Mouse (Mus musculus) MEL (cell line): ENCODE data around the gene Als2.

Experiments
- CHD2 ChIP-seq: IDR thresholded peaks from 2 replicates; pipeline ENCODE4 v1.6.1; 2011; ENCODE audit warnings: low read length, improper control_type of control experiment
- CTCF ChIP-seq, 3 experiments: IDR thresholded peaks in 2 of 3; conservative IDR thresholded peaks in 1 of 3; 2 replicates each; pipeline ENCODE4 v1.5.1; 2011 to 2012; ENCODE audit warnings: low read length in 3 of 3, low read depth in 2 of 3, mild to moderate bottlenecking in 2 of 3, improper control_type of control experiment in 1 of 3, inconsistent platforms in 1 of 3, mixed read lengths in 1 of 3, moderate library complexity in 1 of 3; ENCODE audit not compliant: control insufficient read depth in 1 of 3, insufficient read depth in 1 of 3, poor library complexity in 1 of 3, severe bottlenecking in 1 of 3
- GABPA ChIP-seq: IDR thresholded peaks from 2 replicates; pipeline ENCODE4 v1.6.1; 2012; ENCODE audit warnings: low read depth, mild to moderate bottlenecking, inconsistent platforms, low read length, improper control_type of control experiment, moderate library complexity
- POLR2A ChIP-seq, 2 experiments: IDR thresholded peaks; 2 replicates each; pipeline ENCODE4 v1.6.1; 2011 to 2012; ENCODE audit warnings: low read length in 2 of 2, mild to moderate bottlenecking in 2 of 2, control low read depth in 1 of 2, improper control_type of control experiment in 1 of 2, low read depth in 1 of 2, moderate library complexity in 1 of 2; ENCODE audit not compliant: control insufficient read depth in 1 of 2, insufficient read depth in 1 of 2, poor library complexity in 1 of 2
- ZNF384 ChIP-seq: IDR thresholded peaks from 2 replicates; pipeline ENCODE4 v1.6.1; 2012; ENCODE audit warnings: low read depth, mild to moderate bottlenecking, inconsistent platforms, low read length, improper control_type of control experiment

DNA sequence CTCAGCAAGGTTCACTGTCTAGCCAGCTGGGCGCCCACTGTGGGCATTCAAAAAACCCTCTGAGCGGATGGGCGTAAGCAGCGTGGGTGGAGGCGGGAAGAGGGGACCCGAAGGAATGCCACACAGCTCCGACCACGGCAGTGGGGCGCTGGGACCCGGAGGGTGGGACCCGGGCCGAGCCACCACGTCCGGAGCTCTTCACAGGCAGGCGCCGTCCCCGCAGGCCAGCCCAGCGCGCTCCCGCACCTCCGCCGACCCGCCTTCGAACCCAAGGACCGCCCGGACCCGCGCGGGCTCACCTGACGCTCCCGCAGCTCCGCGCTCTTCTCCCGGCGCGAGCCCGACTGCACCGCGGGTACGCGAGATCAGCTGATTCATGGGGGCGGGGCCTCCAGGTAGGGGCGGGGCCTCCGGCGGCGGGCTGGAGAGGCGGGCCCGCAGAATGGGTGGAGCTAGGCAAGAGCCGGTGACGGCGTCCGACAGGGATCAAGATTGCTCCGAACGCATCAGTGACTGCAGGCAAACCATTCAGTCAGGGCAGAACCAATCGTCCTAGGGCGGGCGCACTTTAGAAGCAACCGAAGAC lies at the start of gene Als2:
- TF ChIP-seq CTCF (IDR thresholded peaks at IDR 0.05 in 2 of 3, conservative IDR thresholded peaks at IDR 0.05 in 1 of 3; ENCODE audit: control insufficient read depth in 1 of 3, insufficient read depth in 1 of 3, low read depth in 2 of 3, low read length in 3 of 3, poor library complexity in 1 of 3, severe bottlenecking in 1 of 3) (0 out of 6 replicates have a peak, but pooled peaks of 1 of the 3 experiments have one; percentile 2), ZNF384 (no peak), GABPA (no peak), CHD2 (no peak), POLR2A (IDR thresholded peaks at IDR 0.05; ENCODE audit: control insufficient read depth in 1 of 2, insufficient read depth in 1 of 2, low read depth in 1 of 2, low read length in 2 of 2, poor library complexity in 1 of 2) (peak; percentile 71 to 89)
